Mouse (Mus musculus) heart, postnatal 14 days (tissue): ENCODE data around the gene Rbp4. TPM values are rescaled to one million over a fixed set of nuclear protein-coding genes. Genes with fewer than 3 reads are reported as not detected.

Source experiments
- DNase-seq, 2 experiments: peaks; one replicate each; pipeline ENCODE4 v3.0.0; 2021 to 2022
- intact Hi-C: fragments of 180-260 bp; cut with DNase I; formaldehyde crosslinking; loops from one replicate; pipeline ENCODE4 v1.15.1; 2025
- total RNA-seq, 2 experiments: library from RNA; stranded (reverse); gene quantifications; 2 replicates each; pipeline ENCODE4 v1.2.3; 2021

Rbp4 gene
- total RNA-seq, 2 experiments from 2014 or later = 2.4 to 2.6 TPM

- intact Hi-C loops = no loop called here
- no peak for DNase-seq
Observed at GRCm38 (mm10) chr19:38096231-38096630, 28.9 kb downstream of the Rbp4 start.

GRCm38 (mm10) chr19:38091512-38091985 lies 33.5 kb downstream of the Rbp4 start:
- no peak for DNase-seq
- intact Hi-C loops = no loop called here

DNA sequence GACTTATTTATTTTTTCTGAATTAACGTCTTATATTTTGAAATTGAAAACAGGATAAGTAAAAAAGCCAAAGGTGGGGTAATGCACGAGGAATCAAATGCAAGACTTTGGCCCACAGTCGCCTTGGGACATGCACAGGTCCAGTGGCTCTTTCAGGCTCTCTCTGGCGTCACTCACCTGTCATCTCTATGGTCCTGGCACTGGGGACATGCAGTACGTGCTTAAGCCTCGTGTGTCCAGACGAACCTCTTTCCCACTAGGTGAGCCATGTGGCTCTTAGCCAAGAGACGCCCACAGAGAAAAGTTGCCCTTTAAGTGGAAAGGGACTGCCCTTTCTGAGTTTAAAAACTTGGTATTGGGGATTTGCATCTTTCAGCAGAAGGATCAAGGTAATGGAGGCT lies 35.7 kb downstream of the Rbp4 start:
- intact Hi-C loops = loop anchor here (5.0 kb wide), 1 partner anchor 108 kb away; no protein-coding TSS in a partner anchor
- no peak for DNase-seq

DNA sequence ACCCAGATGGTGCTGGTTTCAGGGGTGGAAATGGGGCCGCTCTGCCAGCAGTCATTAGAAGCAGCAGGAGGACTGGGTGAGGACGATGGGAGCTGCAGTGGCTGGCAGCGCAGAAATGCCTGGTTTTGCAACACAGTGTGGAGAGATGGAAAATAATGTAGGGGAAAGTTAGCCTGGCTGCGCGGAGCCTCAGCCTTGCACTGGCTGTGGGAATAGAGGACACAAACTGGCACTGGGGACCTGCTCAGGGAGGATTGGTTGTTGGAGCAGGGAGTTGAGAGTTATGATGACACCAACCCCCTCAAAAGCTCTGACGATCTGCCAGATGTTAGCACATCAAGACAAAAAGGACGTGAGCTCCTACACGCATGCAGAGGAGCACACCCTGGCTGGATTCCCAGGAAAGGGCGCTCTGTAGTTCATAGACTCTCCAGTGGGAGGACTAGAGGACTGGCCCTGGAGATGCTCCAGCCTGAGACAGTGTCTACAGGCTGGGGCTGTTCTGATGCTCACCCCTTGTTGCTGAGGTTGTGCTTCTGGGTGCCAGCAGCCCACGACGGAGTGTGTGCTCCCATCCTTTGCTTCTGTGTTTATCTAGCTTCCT lies 38.0 kb downstream of the Rbp4 start:
- intact Hi-C loops = loop anchor here (5.0 kb wide), 1 partner anchor 110 kb away; no protein-coding TSS in a partner anchor
- DNase-seq = peak; percentile 40 to 68

DNA sequence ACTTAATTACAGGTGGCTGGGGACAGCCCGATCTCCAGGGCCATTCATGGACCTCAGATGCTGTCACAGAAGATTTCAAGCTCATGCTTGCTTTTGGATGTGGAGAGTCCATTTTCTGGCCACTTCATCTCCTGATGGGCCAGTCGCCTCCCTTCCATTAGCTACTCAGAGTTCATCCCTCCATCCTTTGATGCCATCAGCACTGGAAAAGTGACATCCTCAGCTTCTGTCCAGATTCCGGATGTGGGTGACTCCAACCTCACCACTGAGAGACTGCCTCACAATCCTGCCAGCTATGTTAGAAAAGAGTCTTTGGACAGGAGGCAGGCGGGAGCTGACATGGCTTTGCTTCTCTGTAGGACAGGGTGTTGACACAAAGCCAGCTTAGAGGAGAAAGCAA lies 39.2 kb downstream of the Rbp4 start:
- no peak for DNase-seq
- intact Hi-C loops = loop anchor here (5.0 kb wide), 1 partner anchor 111 kb away; no protein-coding TSS in a partner anchor

- intact Hi-C loops = no loop called here
Observed at GRCm38 (mm10) chr19:38082931-38083525, 42.1 kb downstream of the Rbp4 start.

DNA sequence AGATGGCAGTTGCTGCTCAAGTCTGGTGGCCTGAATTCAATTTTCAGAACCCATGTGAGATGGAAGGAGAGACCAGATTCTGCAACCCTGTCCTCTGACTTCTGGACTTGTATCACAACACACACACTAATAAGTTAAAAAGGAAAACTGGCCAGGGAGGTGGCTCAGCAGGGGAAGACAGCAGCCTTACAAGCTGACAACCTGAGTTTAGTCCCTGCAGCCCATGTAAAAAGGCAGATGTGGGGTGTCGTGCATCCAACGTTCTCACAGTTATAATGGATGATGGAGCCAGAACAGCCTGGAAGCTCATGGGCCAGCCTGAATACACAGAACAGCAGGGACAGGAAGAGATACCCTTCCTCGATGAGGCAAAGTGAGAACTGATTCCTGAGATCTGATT lies 43.7 kb downstream of the Rbp4 start:
- DNase-seq = no peak
- intact Hi-C loops = no loop called here

More at GRCm38 (mm10) chr19:38082931-38083525, 42.1 kb downstream of the Rbp4 start:
- DNase-seq = no peak

DNA sequence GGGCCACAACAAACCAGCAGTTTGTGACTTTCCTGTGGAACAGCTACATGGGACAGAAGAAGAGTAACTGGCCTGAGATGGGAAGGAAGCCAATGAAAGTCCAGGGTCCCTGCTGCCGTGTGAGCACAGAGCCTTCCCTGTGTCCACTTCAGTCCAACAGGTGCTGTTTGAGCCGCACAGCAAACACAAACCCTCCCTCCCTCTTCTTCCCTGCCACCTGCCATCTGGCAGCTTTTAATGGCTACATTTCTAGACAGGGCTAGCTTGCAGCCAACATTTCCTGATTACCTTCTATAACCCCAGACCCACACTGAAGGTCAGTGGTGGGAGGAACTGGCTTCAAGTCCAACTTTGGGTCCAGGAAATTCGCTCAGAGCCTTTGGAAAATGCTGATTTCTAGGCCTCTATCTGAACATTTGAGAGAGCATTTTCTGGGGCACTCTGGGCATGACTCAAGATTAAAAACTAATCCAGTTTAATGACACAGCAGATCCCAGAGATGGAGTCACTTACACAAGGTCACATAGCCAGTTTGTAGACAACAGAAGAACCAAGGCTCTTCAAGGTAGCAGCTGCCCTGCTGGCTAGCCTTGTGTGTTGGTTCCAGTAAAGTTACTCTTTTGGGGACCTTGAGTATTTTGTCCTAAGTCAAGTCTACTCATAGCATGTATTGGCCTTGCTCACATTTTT lies 47.1 kb downstream of the Rbp4 start:
- no peak for DNase-seq
- intact Hi-C loops = loop anchor here (10.0 kb wide), 1 partner anchor 277 kb away; no protein-coding TSS in a partner anchor

- no peak for DNase-seq
- intact Hi-C loops = loop anchor here (10.0 kb wide), 1 partner anchor 279 kb away; no protein-coding TSS in a partner anchor
Observed at GRCm38 (mm10) chr19:38076251-38076650, 48.8 kb downstream of the Rbp4 start.

DNA sequence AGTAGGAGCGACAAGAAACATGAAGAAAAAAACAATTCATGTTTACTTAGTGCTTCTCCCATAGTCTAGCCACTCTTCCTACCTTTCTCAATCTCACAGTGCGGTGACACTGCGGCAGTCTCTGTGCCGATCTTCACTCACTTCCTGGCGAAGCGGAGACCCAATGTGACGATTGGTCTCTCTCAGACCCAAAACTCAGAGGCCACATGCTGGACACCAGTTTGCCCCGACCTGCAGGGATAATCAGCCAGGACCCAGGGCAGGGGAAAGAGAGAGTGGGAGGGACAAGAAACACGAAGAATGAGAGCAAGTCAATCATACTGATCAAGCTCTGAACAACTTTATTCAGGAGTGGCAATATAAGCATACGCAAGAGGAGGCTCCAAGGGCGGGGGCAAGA lies 50.0 kb downstream of the Rbp4 start:
- no peak for DNase-seq
- intact Hi-C loops = loop anchor here (10.0 kb wide), 1 partner anchor 280 kb away; no protein-coding TSS in a partner anchor

- DNase-seq = no peak
- intact Hi-C loops = loop anchor here (10.0 kb wide), 1 partner anchor 282 kb away; no protein-coding TSS in a partner anchor
Observed at GRCm38 (mm10) chr19:38073226-38073625, 51.9 kb downstream of the Rbp4 start.

Other genes starting within 250 kb of the Rbp4 start
- gene Myof, start 81.7 kb downstream of the Rbp4 start, total RNA-seq = 10 to 100 TPM; 14.3 to 15.9 TPM
- gene Cep55, start 70.3 kb downstream of the Rbp4 start, total RNA-seq = 1 to 10 TPM; 2.5 to 3.5 TPM
- gene Ffar4, start 28.2 kb downstream of the Rbp4 start, total RNA-seq = 1 to 10 TPM in 1 of 2 experiments, under 1 TPM in 1; 0.15 to 1.2 TPM
- gene Pde6c, start 7.5 kb upstream of the Rbp4 start, total RNA-seq = not detected
- gene Fra10ac1, start 98.9 kb upstream of the Rbp4 start, total RNA-seq = 10 to 100 TPM; 11.2 to 12.1 TPM
- 1 to 10 TPM; 1.6 to 1.8 TPM for gene Lgi1, start 139.3 kb upstream of the Rbp4 start, total RNA-seq